Mouse (Mus musculus) heart, adult 2 months (tissue): Measurements from ENCODE around the gene Mrps14. TPM values are rescaled to one million over a fixed set of nuclear protein-coding genes. Genes with fewer than 3 reads are reported as not detected.
A peak's percentile ranks its signal among the peaks of the same experiment; 100 is the strongest.

Experiments
- DNase-seq, 2 experiments: peaks; one replicate each; pipeline ENCODE4 v3.0.0; 2021
- H3K27ac ChIP-seq: fragments of 200-600 bp; 2 replicates; pipeline ENCODE4 v1.8.1; 2022
- H3K27me3 ChIP-seq: fragments of 200-500 bp; 2 replicates; pipeline ENCODE4 v1.6.1; 2012; ENCODE audit warnings: mild to moderate bottlenecking, low read length, inconsistent platforms, mixed read lengths; ENCODE audit not compliant: control insufficient read depth, insufficient read depth
- H3K36me3 ChIP-seq: fragments of 200-500 bp; 2 replicates; pipeline ENCODE4 v1.6.1; 2012; ENCODE audit warnings: low read length, inconsistent platforms; ENCODE audit not compliant: control insufficient read depth, insufficient read depth
- H3K4me1 ChIP-seq: fragments of 200-500 bp; 2 replicates; pipeline ENCODE4 v1.6.1; 2011; ENCODE audit warnings: low read length; ENCODE audit not compliant: control insufficient read depth, insufficient read depth
- H3K4me3 ChIP-seq: fragments of 200-600 bp; 2 replicates; pipeline ENCODE4 v1.8.1; 2022
- H3K79me2 ChIP-seq: fragments of 200-500 bp; replicated peaks from 2 replicates; pipeline ENCODE4 v1.6.1; 2012; ENCODE audit warnings: mild to moderate bottlenecking, inconsistent platforms, low read length, moderate library complexity, mixed read lengths; ENCODE audit not compliant: control insufficient read depth, insufficient read depth
- H3K9ac ChIP-seq: fragments of 200-500 bp; 2 replicates; pipeline ENCODE4 v1.6.1; 2012; ENCODE audit warnings: low read depth, mild to moderate bottlenecking, control low read depth, inconsistent platforms, low read length, mixed read lengths
- CTCF ChIP-seq: fragments of 200-600 bp; IDR thresholded peaks from 2 replicates; pipeline ENCODE4 v1.8.1; 2022; ENCODE audit warnings: antibody characterized with exemption, mild to moderate bottlenecking, moderate library complexity
- EP300 ChIP-seq: fragments of 200-500 bp; IDR thresholded peaks from 2 replicates; pipeline ENCODE4 v1.6.1; 2011; ENCODE audit warnings: low read depth, low read length, control low read depth; ENCODE audit not compliant: insufficient read depth
- POLR2A ChIP-seq: fragments of 200-500 bp; IDR thresholded peaks from 2 replicates; pipeline ENCODE4 v1.6.1; 2011; ENCODE audit warnings: mild to moderate bottlenecking, low read depth, low read length, control low read depth; ENCODE audit not compliant: insufficient read depth
- WGBS: fragments of 180-500 bp; shearing (Covaris S2); methylation state at CpG from one replicate; pipeline ENCODE4 v1.1.7; 2018; 5-methylcytosine and 5-hydroxymethylcytosine counted together
- intact Hi-C: fragments of 180-260 bp; cut with DNase I; formaldehyde crosslinking; loops from one replicate; pipeline ENCODE4 v1.15.1; 2025
- polyA plus RNA-seq: library from polyadenylated mRNA; depleted of rRNA; stranded (reverse); fragments of >200 nt; gene quantifications from 2 replicates; pipeline ENCODE4 v1.2.3, GENCODE M21; 2012
- total RNA-seq, 2 experiments: library from RNA; stranded (reverse); gene quantifications; 2 replicates each; pipeline ENCODE4 v1.2.3; 2021

The Mrps14 gene
- total and polyA plus RNA-seq, 3 experiments, result 46.2 to 102 (median 94.6) TPM

- Histone ChIP-seq H3K4me3 (no peak overlapping the region), H3K79me2 (no peaks in the 10 kb centered on the region), H3K36me3 (no peaks in the 10 kb centered on the region), H3K27ac (no peak overlapping the region), H3K4me1 (no peaks in the 10 kb centered on the region), H3K9ac (no peak overlapping the region), H3K27me3 (no peaks in the 10 kb centered on the region)
- no peak for DNase-seq
- WGBS, result 31% methylated on average over 4 of the region's 4 CpGs
- intact Hi-C loops, result loop anchor here (1.0 to 5.0 kb wide), 2 partner anchors 146 to 486 kb away; no protein-coding TSS in a partner anchor
- TF ChIP-seq CTCF, result peak; percentile 81
- no peak for TF ChIP-seq POLR2A
Measured at GRCm38 (mm10) chr1:160231013-160231412, 36.0 kb downstream of the Mrps14 start.

GRCm38 (mm10) chr1:160232113-160232512, 37.1 kb downstream of the Mrps14 start:
- Histone ChIP-seq H3K27ac (no peak overlapping the region), H3K36me3 (no peaks in the 10 kb centered on the region), H3K27me3 (no peaks in the 10 kb centered on the region), H3K4me1 (no peaks in the 10 kb centered on the region), H3K4me3 (no peak overlapping the region), H3K79me2 (no peaks in the 10 kb centered on the region), H3K9ac (no peak overlapping the region)
- 94% methylated on average over 3 of the region's 3 CpGs for WGBS
- intact Hi-C loops, result loop anchor here (5.0 kb wide), 1 partner anchor 485 kb away; no protein-coding TSS in a partner anchor
- no peak for DNase-seq
- TF ChIP-seq POLR2A, result no peak
- TF ChIP-seq EP300, result no peak
- TF ChIP-seq CTCF, result no peak

GRCm38 (mm10) chr1:160233921-160234320, 38.9 kb downstream of the Mrps14 start:
- Histone ChIP-seq H3K36me3 (no peaks in the 10 kb centered on the region), H3K4me1 (no peaks in the 10 kb centered on the region), H3K27ac (no peak overlapping the region), H3K27me3 (no peaks in the 10 kb centered on the region), H3K4me3 (no peak overlapping the region), H3K79me2 (no peaks in the 10 kb centered on the region), H3K9ac (no peak overlapping the region)
- TF ChIP-seq EP300, result no peak
- no peak for TF ChIP-seq POLR2A
- TF ChIP-seq CTCF, result no peak
- peak in 1 of 2 experiments; percentile 35 for DNase-seq
- intact Hi-C loops, result loop anchor here (5.0 kb wide), 1 partner anchor 483 kb away; no protein-coding TSS in a partner anchor

GRCm38 (mm10) chr1:160237981-160238380, 43.0 kb downstream of the Mrps14 start:
- Histone ChIP-seq H3K27ac (no peak overlapping the region), H3K9ac (no peak overlapping the region), H3K36me3 (no peaks in the 10 kb centered on the region), H3K79me2 (no peaks in the 10 kb centered on the region), H3K27me3 (no peaks in the 10 kb centered on the region), H3K4me3 (no peak overlapping the region), H3K4me1 (no peaks in the 10 kb centered on the region)
- intact Hi-C loops, result no loop called here
- TF ChIP-seq EP300, result no peak
- TF ChIP-seq POLR2A, result no peak
- TF ChIP-seq CTCF, result no peak
- DNase-seq, result no peak
- 93% methylated on average over 2 of the region's 2 CpGs for WGBS

- Histone ChIP-seq H3K79me2 (no peaks in the 10 kb centered on the region), H3K9ac (no peak overlapping the region), H3K4me1 (no peaks in the 10 kb centered on the region), H3K27me3 (no peaks in the 10 kb centered on the region), H3K36me3 (no peaks in the 10 kb centered on the region), H3K4me3 (no peak overlapping the region), H3K27ac (no peak overlapping the region)
- intact Hi-C loops, result no loop called here
- TF ChIP-seq POLR2A (no peak), CTCF (no peak)
- 97% methylated on average over 1 of the region's 1 CpGs for WGBS
- no peak for DNase-seq
Measured at GRCm38 (mm10) chr1:160238852-160239443, 43.9 kb downstream of the Mrps14 start.

GRCm38 (mm10) chr1:160240091-160240490, 45.1 kb downstream of the Mrps14 start:
- no peaks in the 10 kb centered on the region for H3K27me3 ChIP-seq
- intact Hi-C loops, result no loop called here
- no peak overlapping the region for H3K9ac ChIP-seq
- no peaks in the 10 kb centered on the region for H3K36me3 ChIP-seq
- no peaks in the 10 kb centered on the region for H3K79me2 ChIP-seq
- H3K27ac ChIP-seq, result no peak overlapping the region
- no peak for TF ChIP-seq EP300
- no peak for TF ChIP-seq POLR2A
- TF ChIP-seq CTCF, result no peak
- 100% methylated on average over 2 of the region's 2 CpGs for WGBS
- H3K4me1 ChIP-seq, result no peaks in the 10 kb centered on the region
- no peak overlapping the region for H3K4me3 ChIP-seq
- no peak for DNase-seq
